Mouse (Mus musculus) CH12.LX (cell line): ENCODE measurements around the gene Ttc29.

Experiments used
- CTCF ChIP-seq, 2 experiments: IDR thresholded peaks in 1 of 2; conservative IDR thresholded peaks in 1 of 2; 2 replicates each; pipeline ENCODE4 v1.5.1; 2011 to 2012; ENCODE audit warnings: low read depth in 2 of 2, low read length in 2 of 2, improper control_type of control experiment in 1 of 2, inconsistent platforms in 1 of 2, mild to moderate bottlenecking in 1 of 2, moderate library complexity in 1 of 2
- EP300 ChIP-seq: IDR thresholded peaks from 2 replicates; pipeline ENCODE4 v1.6.1; 2011; ENCODE audit warnings: low read length, improper control_type of control experiment
- GABPA ChIP-seq: IDR thresholded peaks from 2 replicates; pipeline ENCODE4 v1.6.1; 2012; ENCODE audit warnings: low read depth, low read length, improper control_type of control experiment, inconsistent platforms; ENCODE audit not compliant: insufficient replicate concordance
- POLR2A ChIP-seq: IDR thresholded peaks from 2 replicates; pipeline ENCODE4 v1.6.1; 2011; ENCODE audit warnings: low read depth, mild to moderate bottlenecking, improper control_type of control experiment, low read length
- SIN3A ChIP-seq: IDR thresholded peaks from 2 replicates; pipeline ENCODE4 v1.6.1; 2012; ENCODE audit warnings: low read length, improper control_type of control experiment, inconsistent platforms
- USF1 ChIP-seq: IDR thresholded peaks from 2 replicates; pipeline ENCODE4 v1.6.1; 2014; ENCODE audit warnings: low read depth, mild to moderate bottlenecking, inconsistent platforms, low read length, improper control_type of control experiment
- ZKSCAN1 ChIP-seq: IDR thresholded peaks from 2 replicates; pipeline ENCODE4 v1.6.1; 2012; ENCODE audit warnings: low read depth, inconsistent platforms, low read length, improper control_type of control experiment, borderline replicate concordance
- ZNF384 ChIP-seq: IDR thresholded peaks from 2 replicates; pipeline ENCODE4 v1.6.1; 2012; ENCODE audit warnings: low read depth, low read length, improper control_type of control experiment, inconsistent platforms

GRCm38 (mm10) chr8:78226087-78226486 is 13.0 kb downstream of the Ttc29 start:
- peak in 1 of 2 experiments; percentile 41; a peak in 2 of 4 replicates for TF ChIP-seq CTCF (conservative IDR thresholded peaks at IDR 0.05 in 1 of 2, IDR thresholded peaks at IDR 0.05 in 1 of 2; ENCODE audit: low read depth in 2 of 2, low read length in 2 of 2)
- no peak for TF ChIP-seq EP300
- peak; percentile 66 for TF ChIP-seq ZNF384
- no peak for TF ChIP-seq ZKSCAN1
- no peak for TF ChIP-seq GABPA
- no peak for TF ChIP-seq SIN3A
- TF ChIP-seq POLR2A, result no peak
- TF ChIP-seq USF1, result no peak
